Mouse (Mus musculus) gastrocnemius, postnatal 36 days (tissue): Measurements from ENCODE around the gene Ciita. TPM values are rescaled to one million over a fixed set of nuclear protein-coding genes. Genes with fewer than 3 reads are reported as not detected.

Experiments used
- DNase-seq, 2 experiments: peaks; one replicate each; pipeline ENCODE4 v3.0.0; 2022
- intact Hi-C: fragments of 180-260 bp; cut with DNase I; formaldehyde crosslinking; loops from one replicate; pipeline ENCODE4 v1.15.1; 2025
- total RNA-seq, 2 experiments: library from RNA; stranded (reverse); gene quantifications; 2 replicates each; pipeline ENCODE4 v1.2.3; 2021

Gene Ciita
- total RNA-seq, 2 experiments from 2014 or later, result 0.22 to 0.61 TPM

DNA sequence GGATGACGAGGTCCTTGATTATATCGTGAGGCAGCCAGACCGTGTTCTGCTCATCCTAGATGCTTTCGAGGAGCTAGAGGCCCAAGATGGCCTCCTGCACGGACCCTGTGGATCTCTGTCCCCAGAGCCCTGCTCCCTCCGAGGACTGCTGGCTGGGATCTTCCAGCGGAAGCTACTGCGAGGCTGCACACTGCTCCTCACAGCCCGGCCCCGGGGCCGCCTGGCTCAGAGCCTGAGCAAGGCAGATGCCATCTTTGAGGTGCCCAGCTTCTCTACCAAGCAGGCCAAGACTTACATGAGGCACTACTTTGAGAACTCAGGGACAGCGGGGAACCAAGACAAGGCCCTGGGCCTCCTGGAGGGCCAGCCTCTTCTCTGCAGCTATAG is 31.3 kb downstream of the Ciita start:
- intact Hi-C loops, result no loop called here
- DNase-seq, result no peak

DNA sequence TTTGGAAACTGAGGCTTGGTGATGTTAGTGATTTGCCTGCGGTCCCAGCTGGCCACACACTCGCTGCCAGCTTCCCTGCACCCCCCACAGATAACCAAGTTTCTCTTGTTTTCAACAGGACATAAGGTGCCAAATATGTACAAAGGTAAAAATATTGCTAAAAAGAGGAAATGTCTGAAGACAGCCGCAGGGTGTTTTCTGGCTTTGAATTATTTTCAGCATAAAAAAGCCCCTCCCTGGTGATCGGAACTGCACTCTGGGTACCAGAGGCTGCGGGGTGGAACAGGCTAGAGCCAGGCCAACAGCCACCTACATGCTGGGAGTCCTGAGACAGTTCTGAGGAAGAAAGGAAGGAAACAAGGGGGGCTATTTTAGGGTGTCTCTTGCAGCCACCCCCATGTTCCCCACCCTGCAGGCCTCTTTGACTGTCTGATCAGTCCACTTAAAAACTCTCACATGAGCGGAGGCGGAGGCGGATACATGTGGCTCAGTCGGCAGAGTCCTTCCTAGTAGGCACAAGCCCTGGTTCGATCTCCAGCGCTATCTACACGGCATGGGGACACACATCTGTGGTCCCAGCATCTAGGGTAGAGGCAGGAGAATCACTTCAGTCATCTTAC is 36.2 kb downstream of the Ciita start:
- intact Hi-C loops, result loop anchor here (5.0 kb wide), 1 partner anchor 99 kb away; no protein-coding TSS in a partner anchor
- DNase-seq, result no peak

DNA sequence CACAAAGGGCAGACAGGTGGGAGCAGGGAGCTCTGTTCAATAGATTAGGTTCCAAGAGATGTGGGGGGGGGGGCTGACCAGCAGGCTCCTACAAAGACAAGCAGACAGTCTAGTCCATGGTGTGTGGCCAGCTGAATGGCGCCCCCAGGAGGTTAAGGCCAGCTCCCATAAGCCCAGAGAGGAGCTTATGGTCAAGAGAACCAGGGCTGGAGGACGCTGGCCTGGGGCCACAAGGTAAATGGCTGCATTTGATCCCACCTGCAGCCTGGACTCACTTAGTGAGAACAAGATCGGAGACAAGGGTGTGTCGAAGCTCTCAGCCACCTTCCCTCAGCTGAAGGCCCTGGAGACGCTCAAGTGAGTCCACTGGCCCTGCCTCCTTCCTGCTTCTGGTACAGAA is 38.2 kb downstream of the Ciita start:
- intact Hi-C loops, result loop anchor here (5.0 kb wide), 1 partner anchor 101 kb away; no protein-coding TSS in a partner anchor
- no peak for DNase-seq

DNA sequence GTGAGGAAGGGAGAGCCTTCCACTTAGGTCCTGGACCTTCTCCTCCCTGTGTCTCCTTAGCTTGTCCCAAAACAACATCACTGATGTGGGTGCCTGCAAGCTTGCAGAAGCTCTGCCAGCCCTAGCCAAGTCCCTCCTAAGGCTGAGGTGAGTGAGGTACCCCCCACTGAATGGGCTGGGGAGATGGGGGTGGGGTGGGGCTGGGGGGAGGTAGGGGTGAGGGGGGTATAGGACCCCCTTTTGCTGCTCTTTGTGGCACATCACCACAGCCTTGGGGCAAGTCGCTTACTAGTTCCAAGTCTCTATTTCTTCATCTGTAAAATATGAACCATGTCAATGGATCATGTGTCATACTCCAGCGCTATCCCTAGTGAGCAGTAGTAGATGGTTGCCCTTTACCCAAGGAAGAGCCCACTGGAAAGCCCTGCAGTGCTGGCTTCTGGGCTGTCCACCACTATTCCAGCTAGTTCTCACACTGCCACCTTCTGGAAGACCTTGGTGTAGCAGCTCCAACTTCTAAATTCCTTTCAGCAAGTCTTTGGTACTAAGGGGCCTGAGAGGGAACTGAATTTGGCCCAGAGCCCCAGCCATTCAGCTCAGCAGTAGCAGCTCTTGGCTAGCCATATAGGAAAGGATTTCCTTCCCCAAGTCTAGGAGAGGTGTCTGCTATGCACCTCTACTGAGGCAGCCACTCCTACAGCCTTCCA is 41.2 kb downstream of the Ciita start:
- intact Hi-C loops, result loop anchor here (5.0 kb wide), 1 partner anchor 239 kb away; no protein-coding TSS in a partner anchor
- DNase-seq, result peak in 1 of 2 experiments; percentile 50

DNA sequence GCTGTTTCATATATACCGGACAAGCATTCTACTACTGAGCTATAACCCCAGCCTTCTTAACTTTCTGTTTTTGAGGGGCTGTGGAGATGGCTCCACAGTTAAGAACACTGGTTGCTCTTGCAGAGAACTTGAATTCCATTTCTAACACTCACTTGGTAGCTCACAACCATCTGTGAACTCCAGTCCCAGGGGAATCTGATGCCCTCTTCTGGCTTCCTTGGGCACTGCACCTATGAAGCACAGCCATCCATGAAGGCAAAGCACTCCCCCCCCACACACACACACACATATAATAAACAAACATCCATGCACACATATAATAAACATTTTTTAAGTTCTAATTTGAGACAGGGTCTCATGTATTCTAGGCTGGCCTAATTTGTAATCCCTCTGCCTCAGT is 43.0 kb downstream of the Ciita start:
- intact Hi-C loops, result loop anchor here (5.0 kb wide), 1 partner anchor 241 kb away; no protein-coding TSS in a partner anchor
- DNase-seq, result peak; percentile 36 to 41

DNA sequence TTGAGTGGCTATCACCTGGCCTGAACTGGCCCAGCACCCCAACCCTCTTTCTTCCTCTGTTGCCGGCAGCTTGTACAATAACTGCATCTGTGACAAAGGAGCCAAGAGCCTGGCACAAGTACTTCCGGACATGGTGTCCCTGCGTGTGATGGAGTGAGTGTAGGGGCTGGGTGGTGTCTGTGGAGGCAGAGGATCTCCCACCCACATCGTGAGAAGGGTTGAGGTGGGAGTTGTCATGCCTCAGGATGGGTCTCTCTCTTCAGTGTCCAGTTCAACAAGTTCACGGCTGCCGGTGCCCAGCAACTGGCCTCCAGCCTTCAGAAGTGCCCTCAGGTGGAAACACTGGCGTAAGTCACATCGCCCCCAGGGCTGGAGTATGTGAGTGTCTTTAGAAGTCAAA is 43.8 kb downstream of the Ciita start:
- no peak for DNase-seq
- intact Hi-C loops, result loop anchor here (5.0 kb wide), 1 partner anchor 241 kb away; no protein-coding TSS in a partner anchor

DNA sequence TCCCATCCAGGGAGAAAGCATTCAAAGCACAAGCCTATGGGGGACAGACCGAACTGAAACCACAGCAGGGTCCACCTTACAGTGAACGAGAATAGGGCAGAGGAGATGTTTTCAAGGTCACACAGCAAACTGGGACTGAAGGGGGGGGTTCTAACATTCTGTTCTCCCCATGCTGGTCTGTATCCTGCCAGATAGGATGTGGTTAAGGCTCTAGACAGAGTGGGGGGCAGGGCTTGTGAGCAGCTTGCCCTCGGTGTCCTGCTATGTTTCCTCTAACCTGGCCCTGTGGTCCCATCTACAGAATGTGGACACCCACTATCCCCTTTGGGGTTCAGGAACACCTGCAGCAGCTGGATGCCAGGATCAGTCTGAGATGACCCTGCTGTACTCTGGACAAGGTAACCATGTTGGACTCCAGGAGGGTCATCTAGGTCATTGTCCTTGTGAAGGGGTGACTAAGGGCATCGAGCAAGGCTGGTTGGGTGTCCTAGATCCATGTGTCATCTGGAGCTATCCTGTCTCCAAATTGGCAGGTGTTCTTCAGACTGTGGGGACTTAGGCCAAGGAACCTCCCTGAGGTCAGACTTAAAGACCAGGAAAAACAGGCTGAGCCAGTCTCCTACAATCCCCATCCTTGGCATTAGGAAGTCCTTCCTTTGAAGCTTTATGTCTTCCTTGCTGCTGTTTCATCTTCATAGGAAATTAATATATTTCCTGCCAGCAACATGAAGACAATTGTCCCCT is 45.2 kb downstream of the Ciita start:
- no peak for DNase-seq
- intact Hi-C loops, result loop anchor here (5.0 kb wide), 1 partner anchor 243 kb away; no protein-coding TSS in a partner anchor

DNA sequence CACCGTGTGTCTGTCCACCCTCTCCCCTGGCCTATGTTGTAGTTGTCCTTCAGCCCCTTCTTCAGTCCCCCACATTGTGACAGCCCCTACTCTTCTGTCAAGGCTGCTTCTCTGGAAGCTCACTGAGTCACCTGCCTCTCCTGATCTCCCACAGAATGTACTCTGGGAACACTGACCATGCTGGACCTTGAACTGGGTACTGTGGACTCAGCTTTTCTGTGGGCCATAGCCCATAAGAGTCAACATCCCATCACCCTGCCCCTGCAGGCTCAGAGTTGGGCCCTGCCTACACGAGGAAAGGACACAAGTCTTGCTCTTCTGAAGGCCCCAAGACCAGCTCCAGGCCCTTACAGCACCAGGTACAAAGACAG is 45.7 kb downstream of the Ciita start:
- no peak for DNase-seq
- intact Hi-C loops, result no loop called here

DNA sequence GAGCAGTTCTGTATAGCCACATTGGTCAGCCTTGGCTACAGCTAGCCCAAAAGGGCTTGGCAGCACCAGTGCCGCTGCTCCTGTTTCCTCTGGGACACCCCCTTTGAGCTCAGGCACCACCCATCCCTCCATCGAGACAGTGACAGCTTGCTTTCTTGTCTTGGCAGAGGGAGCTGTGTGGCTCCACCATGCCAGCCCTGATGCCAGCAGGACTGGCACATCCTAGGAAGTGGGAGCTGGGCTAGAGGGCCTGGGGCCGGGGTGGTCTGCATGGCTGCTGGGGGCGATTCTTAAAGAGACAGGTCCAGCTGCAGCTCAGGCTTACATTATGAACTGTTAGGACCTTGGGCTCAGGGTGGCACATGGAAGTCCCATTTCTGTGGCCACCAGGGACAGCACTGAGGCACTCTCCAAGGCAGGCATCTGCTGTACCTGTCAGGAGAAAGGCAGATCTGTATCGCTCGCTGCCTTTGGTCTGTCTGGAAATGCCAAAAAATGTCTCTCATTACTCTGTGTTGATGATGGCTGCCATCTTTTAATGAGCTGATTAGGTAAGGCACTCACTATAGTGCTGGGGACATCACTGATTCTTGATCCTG is 47.3 kb downstream of the Ciita start:
- no peak for DNase-seq
- intact Hi-C loops, result no loop called here

DNA sequence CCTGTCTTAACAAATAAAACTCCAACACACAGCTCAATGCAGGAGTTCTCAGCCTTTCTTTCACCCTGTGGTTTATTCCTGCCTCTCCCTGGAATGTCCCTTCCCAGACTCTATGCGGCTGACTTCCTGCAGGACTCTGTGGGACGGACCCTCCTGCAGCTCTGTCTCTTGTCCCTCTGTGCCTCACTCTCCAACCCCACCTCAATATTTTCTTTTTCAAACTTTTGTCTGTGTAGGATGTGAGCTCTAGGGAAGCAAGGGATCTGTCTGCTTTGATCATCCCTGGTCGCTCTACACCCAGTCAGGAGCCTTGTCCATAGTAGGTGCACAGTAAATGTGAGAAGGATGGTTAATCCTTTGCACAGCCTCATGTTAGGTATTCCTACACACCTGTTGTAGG is 48.5 kb downstream of the Ciita start:
- DNase-seq, result no peak
- intact Hi-C loops, result no loop called here

DNA sequence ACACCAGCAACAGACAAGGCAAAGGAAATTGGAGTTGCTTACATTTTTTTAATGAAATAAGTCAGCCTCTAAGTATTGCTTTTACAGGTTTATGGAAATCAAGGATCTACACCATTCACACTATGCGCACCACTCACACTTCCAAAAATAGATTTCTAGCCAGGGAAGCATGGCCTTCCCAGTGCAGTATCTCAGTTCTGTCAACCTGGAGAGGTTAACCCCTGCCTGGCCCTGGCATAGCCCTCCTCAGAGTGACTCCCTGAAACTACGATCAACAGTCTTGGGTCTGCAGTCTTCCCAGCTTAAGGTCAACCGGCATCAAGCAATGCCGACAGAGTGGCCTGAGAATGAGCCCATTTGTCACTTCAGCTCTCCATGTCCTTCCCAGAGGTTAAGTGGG is 50.3 kb downstream of the Ciita start:
- intact Hi-C loops, result loop anchor here (5.0 kb wide), 1 partner anchor 118 kb away; the partner anchor contains the start of gene Nubp1
- no peak for DNase-seq

DNA sequence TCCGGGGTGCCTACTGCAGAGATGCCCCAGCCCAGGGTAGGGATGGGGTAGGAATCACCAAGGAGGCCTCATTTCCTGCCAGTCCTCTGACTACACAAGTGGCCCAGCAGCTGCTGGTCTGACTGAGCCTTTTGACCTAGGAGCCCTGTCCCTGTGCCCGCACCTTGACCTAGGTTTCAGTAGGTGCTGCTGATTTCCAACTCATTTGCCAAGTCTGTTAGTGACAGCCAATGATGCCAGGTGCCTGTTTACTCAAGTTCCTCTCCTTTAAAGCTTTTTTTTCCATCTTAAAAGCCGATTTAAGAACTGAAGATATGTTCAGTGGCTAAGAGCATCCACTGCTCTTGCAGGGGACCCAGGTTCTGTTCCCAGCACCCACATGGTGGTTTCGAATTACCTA is 53.9 kb downstream of the Ciita start:
- intact Hi-C loops, result loop anchor here (5.0 kb wide), 1 partner anchor 121 kb away; the partner anchor contains the start of gene Nubp1

DNA sequence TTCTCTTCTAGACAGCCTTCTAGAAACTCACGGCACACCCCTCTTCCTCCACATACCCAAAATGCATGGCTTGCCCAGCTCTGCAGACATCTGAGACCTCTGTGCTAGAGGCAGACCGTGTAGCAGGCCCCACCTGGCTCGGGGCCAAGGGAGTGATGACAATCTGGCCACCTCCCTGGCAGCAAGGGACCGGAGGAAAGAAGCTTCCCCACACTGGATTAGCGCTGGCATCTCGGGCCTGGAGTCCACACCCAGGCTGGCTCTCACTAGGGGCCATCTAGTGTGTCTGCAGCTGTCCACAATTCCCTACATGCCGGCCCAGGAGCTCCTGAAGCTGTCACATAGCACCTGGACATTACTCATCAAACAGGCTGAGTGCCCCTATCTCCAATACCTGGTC is 54.7 kb downstream of the Ciita start:
- intact Hi-C loops, result loop anchor here (5.0 kb wide), 1 partner anchor 122 kb away; the partner anchor contains the start of gene Nubp1
- DNase-seq, result peak; percentile 60 to 61

More for the DNA sequence above, 53.9 kb downstream of the Ciita start:
- DNase-seq, result no peak

DNA sequence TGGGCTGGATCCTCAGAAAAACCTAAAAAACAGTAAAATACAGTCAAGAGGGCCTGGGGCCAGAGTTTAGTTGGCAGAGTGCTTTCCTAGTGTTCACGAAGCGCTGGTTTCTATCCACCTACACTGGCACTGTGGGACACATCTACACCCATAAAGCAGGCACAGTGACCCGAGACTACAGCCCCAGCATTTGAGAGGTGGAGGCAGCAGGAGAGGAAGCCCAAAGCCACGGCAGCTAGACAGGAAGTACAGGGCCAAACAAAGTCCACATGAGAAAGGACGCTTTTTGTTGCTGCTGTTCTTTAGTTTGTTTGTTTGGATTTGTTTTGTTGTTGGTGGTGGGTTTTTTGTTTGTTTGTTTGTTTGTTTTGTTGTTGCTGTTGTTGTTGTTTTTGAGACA is 56.5 kb downstream of the Ciita start:
- DNase-seq, result no peak
- intact Hi-C loops, result no loop called here

DNA sequence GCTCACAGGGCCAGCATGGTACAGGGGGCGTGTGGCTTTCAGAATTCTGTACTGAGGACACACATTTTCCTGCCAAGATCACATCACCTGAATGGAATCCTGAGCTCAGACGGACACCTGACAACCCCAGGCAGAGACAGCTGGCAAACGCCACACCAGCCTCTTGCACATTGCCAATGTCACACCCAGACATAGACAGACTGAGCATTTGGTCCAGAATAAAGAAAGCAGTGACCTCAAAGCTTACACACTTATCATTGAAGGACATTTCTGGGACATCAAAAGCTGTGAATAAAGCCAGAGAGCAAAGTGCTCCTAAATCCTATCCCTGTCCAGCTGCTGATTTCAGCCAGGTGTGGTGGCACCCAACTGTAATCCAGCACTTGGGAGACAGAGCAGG is 57.1 kb downstream of the Ciita start:
- intact Hi-C loops, result no loop called here
- no peak for DNase-seq

DNA sequence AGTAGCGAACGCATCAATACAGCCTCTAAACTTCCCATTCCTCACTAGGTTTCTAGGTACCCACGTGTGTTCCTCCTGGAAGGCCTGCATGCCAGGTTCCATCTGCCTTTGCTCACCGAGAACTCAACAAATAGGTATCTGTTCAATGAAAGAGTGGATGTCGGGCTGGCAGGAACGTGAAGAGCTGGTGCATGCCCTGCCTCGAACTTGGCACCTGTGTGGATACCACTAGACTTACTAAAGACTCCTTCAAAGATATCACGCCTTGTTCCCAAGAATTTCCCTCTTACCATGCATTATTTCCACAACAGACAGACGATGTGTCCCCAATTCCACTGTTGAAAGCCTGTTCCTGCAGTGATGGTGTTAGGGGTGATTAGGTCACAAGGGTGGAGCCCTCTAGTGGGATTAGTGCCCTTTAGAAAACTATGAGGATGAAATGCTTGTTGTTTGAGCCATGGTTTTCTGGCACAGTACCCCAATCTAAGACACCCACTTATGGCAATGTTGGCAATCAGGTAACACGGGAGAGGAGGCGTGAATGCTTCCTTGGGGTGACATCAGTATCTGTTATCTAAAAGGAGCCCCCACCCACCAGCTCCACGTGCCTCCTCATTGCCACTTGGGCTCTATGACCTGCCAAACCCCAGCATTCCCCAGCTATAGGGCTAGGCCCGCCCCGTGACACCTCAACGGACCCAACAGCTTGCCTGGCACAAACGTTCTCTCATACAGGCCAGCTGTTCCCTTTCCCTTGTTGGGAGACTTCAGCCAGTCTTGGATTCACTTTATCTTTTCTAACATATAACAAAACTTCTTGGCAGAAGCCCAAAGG is 61.1 kb downstream of the Ciita start:
- no peak for DNase-seq
- intact Hi-C loops, result no loop called here

DNA sequence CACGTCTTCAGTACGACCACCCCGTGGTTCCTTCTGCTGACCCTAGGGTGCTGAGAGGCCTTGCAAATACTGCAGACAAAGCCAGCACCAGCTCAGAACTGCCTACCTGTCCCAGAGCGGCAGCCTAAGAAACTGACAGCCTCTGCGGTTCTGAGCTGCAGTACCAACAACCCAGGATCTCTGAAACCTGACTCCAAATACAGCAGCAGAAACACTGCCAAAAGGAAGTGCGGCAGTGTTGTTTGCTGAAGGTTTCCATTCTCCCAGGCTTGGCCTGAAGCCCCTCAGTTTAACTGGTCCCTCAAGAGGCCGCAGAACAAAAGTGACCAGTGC is 61.7 kb downstream of the Ciita start:
- intact Hi-C loops, result no loop called here

DNA sequence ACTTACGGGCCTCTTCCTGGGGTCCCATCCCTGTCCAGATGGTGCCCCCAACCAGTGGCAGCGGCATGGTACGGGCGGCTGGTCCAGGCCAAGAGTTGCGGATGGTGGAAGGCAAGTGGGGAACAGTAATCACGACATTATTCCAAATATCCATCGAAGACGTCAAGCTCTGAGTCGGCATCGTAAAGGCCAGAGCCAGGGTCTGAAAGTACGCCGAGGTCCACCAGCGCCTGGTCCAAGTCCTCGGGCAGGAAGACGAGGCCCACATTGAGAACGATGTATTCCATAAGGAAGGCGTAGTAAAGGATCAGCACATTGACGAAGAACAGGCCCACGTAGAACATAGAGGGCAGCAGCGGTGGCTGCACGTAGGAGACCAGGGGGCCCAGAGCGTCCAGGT is 62.4 kb downstream of the Ciita start:
- DNase-seq, result peak in 1 of 2 experiments; percentile 31
- intact Hi-C loops, result no loop called here

More for the DNA sequence above, 61.7 kb downstream of the Ciita start:
- no peak for DNase-seq

DNA sequence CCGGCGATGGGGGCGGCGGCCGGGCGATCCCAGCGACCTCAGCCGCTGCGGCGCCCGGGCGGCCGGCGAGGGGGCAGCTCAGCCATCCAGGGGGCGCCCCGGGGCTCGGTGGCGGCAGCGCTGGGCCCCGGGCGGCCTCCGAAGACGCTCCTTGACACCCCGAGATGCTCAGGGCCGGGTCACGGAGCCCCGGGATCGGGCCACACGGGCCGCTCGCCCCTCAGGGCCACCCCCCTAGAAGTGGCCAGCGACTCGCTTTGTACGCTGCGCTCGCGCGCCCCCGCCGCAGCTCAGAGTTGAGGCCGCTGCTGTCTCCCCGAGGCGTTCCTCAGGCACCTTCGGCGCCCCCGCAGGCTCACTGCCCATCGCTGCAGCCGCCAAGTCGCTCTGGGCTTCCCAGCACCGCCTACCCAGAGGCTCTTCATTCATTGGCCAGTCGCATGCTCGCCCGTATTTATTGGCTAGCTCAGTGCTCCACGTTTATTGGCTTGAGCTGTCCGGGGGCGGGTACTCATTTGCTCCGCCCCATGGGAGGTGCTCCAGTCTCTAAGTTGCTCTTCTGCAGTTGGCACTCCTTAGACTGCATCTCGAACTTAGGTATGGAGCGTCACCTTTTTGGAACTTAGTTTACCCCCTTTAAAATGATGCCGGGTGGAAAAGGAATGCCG is 63.0 kb downstream of the Ciita start, which contains the start of gene Dexi:
TSS of gene Dexi (minus strand) at position 357 of the 668 bp plus-strand sequence.
- intact Hi-C loops, result no loop called here
- peak; percentile 91 to 93 for DNase-seq
